Mouse (Mus musculus): ENCODE results near the gene Pxylp1.
"Not testable (repeated sequence)": the region's sequence is repeated elsewhere in the genome, so short reads cannot be mapped to it uniquely, and the experiment has no call there.

Pxylp1 gene

DNA sequence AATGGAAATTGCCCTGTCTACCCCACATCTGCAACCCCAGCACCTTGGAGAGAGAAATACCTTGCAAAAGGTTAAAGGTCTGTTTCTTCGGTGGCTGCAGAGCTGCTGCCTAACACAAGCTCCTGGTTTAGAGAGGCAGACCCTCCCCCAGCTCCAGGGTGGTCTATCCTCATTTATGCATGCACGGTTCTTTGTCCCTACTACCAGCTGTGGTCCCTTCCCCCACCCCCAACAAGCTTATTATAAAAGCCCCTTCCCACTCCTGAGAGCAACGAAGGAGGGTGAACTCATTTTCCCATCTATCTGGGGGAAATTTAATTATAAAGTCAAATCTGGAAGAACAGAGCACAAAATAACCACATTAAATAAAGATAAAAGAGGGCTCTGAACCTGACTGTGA lies at the start of gene Pxylp1:
Gene Pxylp1, minus strand, starts transcription at position 124 of the 400 bp plus-strand sequence.
- DNase-seq = no peak

DNA sequence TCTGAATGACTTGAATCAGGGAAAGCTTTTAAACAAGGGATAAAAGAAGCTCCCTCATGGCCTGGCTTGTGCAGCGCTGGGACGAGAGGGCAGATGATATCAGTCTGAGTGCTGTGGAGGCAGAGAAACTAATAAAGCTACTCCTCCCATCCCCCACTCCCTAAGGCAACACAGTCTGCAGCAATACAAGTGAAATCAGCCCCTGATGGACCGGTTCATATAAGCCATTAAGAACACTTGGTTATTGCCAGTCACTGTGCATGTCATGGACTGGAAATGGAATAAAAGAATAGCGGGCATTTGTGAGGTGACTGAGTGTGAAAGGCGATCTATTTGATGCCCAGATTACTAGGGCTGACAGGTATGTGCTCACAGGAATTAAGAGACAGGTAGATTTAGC lies 46.4 kb upstream of the Pxylp1 start:
- no peak for DNase-seq

DNA sequence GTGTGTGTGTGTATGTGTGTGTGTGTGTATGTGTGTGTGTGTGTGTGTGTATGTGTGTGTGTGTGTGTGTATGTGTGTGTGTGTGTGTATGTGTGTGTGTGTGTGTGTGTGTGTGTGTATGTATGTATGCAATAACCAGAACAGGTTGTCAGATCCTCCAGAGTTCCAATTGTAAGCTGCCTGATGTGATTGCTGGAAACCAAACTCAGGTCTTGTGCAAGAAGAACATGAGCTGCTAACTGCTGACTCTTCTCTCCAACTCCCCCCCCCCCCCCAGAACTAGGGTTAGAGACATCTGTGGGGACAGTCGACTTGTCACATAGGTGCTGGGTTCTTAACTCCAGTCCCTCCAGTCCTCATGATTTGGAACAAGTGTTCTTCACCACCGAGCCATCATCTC lies 44.0 kb upstream of the Pxylp1 start:
- DNase-seq = not testable (repeated sequence)

DNA sequence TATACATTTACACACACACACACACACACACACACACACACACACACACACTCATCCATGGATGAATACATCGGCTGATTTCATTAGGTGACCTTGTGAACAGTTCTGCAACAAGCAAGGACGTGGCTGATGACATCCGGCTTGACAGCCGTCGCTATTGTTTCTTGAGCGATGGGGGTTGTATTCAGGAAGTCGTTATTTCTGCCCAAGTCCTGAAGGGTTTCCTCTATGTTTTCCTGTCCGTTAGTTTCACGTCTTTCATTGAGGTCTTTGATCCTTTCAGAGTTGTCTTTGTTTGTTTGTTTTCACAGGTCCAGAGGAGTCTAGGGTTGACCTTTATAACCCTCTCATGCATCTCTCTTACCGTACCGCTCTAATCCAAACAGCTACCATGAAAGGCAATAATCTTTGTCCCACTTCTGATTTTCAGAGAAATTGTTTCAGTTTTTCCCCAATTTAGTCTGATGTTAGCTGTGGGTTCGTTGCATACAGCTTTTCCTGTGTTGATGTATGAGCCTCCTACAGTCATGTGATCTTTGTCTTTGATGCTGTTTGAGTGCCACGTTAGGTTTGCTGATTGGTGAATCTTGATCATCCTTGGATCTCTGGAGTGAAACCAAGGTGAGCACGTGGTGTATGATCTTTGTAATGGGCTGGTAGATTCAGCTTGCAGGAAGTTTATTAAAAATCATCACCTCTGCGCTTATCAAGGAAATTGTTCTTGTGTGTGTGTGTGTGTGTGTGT lies 43.3 kb upstream of the Pxylp1 start:
- DNase-seq = peak in 1 of 2 experiments; percentile 70

DNA sequence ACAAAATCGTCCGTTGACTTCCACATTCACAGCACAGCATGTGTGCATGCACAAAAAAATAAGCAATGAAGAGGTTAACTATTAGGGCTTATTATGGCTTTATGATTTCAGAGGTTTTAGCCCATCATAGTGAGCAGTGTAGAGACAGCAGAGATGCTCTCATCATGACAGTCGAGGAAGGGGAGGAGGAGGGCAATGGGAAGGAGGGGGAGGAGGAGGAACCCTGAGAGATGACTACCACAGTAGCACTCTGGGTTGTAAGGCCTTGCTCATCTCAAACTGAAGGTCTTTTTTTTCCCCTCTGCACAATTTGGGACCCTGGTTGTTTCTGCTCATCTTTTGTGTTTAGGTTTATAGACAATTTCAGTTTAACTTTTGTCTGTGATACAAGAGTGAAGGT lies 42.3 kb upstream of the Pxylp1 start:
- no peak for DNase-seq

DNA sequence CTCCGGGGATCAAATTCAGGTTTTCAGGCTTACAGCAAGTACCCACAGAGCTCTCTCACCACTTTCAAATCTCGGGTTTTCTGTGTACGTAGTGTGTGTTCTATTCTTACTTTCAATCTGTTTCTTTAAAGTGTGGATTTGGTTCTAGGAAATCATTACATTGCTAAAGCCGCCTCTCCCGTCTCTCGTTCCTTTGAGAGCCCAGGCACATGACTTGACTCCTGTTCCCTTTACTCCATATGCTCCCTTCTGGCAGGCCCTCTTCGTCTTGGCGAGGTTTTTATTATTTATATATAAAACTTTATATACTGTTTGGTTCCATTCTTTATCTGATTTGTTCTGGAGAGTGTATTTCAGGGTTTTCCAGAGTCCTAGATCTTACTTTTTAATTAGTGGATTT lies 40.3 kb upstream of the Pxylp1 start:
- DNase-seq = no peak

DNA sequence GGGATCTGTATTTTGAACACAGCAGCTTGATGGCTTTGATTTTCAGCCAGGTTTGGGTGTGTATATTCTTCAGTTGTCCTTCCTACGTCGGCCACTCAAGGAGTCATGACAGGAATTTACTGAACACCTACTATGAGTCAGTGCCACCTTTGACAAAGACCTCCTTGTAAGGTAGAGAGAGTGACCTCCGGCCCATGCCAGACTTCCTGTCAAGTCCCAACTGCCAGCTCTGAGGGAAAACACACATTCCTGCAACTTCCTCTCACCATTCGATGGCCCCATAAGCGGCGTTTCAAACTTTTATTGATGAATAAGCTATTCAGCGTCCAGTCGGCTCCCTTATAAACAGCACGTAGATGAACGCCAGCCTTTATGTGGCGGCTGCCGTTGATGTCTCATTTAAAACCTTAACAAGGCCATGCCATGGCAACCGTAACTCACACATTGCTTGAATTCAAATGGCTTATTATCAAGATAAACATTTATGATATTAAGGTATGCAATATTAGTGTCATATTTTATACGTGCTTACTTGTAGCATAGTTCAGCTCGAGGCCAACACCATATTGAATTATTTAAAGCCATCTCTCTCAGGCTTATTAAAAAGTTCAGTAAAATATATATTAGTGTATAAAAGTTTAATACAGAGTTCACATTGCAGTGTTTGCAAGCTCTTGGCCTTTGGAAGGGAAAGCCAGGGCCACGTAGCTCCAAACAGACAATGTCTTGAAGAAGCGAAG lies 31.3 kb upstream of the Pxylp1 start:
- no peak for DNase-seq

DNA sequence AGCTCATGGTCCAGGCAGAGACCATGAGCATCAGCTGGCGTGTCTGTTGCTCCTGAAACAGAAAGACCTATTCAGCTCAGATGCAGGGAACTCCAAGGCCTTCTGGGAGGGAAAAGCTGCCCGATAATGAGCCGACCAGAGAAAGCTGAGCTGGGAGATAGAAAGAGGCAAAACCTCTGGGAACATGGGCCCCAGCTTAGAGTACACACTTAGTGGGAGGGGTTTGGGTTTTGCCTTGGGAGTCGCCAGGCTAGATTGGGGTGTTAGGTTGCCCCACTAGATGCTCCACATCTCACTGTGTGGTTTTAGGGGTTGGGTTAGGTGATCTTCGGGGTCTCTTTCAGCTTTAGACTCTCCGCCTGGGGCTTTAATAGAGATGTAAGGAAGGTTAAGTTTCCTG lies 30.6 kb upstream of the Pxylp1 start:
- no peak for DNase-seq

DNA sequence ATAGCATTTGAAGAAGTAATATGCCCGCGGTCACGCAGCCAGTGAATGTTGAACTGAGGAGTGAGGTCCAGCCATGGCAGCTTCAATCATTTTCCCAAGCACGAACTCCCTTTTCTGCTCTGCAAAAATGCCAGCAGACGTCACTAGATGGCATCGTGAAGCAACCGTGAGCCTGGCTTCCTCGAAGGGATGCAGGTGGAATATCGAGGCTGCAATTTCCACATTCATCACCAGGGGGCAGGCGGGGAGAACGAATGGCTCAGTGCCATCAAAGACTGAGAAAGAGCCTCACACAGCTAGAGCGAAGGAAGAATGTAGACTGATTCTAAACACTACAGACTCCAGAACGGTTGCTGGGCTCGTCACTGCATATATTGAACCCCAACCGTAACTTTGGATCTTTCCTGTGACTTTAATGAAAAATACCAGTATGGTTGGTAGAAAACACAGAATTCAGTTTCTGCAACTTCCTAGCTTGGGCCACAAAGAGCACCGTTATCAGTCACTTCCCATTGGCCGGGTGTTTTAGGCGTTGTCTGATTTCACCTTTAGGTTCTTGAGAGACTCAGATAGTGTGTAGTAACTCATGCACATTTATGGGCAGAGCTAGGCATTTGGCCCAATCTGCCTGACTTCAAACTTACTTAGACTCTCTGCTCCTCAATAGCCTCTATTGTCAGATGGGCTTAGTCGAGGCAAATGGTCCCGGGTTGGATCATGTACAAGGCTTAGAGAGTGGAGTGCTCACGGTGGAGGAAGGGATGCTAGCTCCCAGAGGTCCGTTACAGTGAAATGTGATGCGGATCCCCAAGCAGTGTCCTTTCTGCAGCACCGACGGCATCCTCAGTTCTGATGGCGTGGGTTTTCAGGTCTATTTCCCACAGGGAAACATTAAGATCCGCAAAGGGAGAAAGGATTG lies 24.4 kb upstream of the Pxylp1 start:
- peak; percentile 83 to 89 for DNase-seq

DNA sequence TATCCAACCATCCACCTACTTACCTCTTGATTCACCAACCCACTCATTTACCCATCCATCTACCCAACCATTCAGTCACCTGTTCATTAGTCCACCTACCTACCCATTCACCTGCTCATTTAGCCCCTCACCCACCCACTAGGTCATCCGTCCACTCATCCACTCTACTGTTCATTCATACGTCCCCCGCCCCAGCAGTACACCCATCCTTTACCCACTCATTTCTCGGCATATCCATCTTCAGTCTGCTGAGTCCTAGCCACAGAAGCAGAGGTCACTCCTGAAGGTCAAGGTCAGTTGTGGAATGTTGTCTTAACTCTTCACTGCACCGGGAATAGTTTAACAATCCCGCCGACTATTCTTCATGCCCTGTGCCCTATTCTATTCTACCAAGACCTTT lies 23.6 kb upstream of the Pxylp1 start:
- no peak for DNase-seq

DNA sequence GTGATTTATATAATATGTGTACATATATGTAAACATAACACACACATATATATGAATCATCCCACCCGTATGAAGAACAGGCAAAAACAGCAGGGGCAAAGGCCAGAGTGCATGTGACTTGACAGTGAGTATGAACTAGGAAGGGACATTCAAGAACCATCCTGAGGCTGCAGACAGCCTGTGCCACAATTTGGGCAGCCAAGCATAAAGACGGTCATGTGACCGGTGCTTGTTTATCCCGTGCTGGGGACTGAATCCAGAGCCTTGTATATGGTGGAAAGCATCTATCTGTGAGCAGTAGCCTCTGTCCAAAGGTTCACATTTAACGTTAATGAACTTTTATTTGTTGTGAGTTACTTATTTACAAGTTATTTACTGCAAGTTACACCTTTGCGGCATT lies 22.4 kb upstream of the Pxylp1 start:
- no peak for DNase-seq

DNA sequence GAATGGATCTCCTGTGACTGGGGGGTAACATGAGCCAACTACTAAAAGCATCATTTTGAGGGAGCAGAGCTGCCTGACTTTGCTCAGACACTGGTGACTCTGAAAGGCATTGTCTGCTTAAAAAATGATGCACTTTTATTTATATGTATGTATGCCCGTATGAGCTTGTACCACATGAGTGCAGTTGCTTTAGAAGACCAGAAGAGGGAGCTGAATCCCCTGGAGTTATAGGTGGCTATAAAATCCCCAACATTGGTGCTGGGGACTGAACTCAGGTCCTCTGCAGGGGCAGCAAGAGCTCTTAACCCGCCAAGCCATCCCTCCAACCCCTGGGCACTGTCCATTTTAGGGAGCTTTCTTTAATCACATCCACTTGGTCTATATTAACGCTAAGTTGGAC lies 21.5 kb upstream of the Pxylp1 start:
- DNase-seq = no peak

DNA sequence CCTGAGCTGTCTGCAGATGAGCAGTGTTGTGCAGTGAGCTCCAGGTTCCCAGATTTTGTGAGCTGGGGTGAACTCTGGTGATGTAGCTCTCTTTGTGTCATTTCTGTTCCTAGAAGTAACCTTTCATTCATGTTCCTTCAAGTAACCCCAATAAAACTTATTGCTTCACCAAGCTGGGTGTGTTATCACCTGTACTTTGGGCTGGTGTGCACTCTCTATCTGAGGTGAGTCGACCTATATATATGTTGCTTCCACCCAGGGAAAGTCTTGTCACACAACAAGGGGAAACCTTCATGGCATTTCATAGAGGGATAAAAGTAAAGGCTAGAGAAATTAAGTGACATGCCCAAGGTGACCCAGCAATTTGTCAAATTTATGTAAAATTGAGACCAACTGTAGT lies 17.0 kb upstream of the Pxylp1 start:
- no peak for DNase-seq

DNA sequence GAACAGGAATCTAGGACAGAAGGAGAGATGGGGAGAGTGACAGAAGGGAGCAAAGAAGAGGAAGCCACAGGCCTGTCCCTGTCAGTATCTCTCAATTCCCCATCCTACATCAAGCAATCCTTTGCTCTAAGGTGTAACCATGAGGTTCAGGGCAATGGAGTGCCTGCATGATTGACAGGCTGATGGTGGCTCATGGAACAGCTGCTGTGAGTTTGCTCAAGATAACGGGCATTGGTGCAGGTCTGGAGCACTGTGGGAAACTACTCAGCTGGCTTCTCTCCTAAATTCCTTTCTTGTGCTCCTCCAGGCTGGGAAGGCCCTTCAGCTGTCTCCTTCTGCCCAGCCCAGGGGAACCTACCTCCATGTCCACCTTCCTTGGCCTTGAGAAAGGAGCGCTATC lies 16.3 kb upstream of the Pxylp1 start:
- DNase-seq = no peak

DNA sequence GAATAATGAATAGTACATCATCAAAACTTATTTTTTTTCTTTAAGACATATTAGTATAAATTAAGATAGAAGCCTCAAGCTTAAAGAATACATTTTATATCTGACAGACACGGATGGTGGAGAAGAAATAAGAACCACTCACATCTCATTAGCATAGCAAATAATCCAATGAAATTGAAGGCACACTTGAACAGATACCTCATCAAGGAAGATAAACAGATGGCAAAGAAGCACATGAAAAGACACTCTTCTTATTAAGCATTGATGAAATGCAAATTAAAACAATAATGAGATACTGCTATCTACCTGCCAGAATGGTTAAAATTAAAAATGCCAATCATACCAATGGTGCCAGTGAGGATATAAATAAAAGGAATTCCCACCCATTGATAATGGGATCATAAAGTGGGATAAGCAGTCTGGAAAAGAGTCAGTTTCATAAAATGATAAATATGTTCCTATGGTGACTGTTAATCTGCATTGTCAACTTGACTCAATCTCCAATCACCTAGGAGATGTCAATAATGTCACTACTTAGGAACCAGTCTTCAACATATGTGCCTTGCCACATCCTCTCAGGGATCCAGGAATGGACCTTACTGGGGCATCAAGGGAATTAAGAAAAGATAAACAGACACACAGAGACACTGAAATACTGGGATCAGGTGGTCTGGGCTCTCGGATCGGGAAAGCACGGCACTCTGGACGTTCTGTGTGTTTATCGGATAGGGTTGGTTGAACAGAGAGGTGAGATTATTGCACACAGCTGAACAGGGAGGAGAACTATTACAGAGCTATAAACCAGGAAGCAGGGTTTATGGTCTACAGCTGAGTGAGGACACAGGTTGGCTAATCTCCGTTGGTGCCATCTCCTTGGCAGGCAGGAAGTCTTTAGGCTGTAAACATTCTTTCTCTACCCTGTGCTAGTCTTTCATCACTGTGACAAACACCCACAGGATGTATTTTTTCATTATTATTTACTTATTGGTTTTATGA lies 12.2 kb upstream of the Pxylp1 start:
- DNase-seq = no peak

DNA sequence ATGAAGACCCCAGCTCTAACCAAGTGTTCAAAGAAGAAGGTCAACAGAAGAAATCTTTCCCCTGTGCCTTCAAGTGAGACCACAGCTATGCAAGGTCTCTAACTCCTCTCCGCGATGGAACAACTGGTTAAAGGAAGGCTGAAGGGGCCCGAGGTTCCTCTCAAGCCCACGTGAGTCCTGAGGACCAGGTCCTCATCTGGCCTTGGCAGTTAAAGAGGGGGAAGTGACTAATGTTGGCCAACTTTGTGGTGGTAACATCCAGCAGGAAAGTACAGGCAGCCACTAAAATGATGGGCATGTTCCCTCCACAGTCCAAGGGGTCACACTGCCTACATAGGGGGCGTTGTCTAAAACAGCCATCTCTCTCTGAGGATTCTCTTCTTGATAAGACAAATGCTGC lies 7.2 kb upstream of the Pxylp1 start:
- no peak for DNase-seq

DNA sequence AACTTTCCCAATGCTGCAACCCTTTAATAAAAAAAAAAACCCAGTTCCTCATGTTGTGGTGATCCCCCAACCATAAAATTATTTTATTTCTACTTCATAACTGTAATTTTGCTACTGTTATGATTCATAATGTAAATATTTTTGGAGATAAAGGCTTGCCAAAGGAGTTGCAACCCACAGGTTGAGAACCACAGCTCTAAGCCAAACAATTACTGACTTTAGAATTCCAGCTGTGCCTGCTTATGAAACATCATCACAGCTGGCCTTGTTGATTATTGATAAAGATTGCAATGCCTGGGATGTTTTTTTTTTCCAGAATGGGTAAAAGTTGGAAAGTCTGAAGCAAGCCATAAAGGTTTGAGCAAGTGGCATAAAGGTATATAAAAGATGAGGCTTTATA lies 6.5 kb upstream of the Pxylp1 start:
- no peak for DNase-seq

DNA sequence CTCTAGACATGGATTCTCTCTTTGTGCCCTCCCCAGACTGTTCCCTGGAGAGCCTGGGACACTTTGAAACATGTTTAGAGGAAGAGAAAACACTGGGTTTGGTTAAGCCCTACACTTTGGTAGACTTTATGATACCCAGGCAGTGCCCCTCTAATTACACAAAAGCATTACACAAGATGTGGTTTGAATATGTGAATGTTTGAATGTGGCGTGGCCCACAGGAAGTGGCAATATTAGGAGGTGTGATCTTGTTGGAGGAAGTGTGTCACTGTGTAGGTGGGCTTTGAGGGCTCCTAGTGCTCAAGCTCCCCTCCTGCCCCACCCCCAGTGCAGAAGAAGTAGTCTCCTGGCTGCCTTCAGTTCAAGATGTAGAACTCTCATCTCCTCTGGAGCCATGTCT lies 4.2 kb upstream of the Pxylp1 start:
- DNase-seq = no peak

DNA sequence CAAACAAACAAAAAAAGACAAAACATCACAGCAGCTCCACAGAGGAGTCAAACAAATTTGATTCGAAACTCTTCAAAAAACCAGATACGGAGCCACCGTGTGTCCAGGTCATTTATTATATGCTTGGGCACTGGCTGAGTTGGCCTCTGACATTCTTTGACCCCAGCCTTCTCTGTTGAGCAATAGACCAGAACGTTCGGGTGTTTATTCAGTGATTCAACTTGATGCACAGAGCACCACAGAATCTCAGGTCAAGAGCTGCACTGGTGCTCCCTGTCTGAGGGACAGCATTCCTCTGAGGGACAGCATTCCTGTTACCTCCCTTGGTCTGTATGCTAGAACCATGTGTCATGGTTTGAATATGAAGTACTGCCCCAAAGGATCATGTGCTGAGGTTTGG lies 1.1 kb upstream of the Pxylp1 start:
- DNase-seq = no peak

DNA sequence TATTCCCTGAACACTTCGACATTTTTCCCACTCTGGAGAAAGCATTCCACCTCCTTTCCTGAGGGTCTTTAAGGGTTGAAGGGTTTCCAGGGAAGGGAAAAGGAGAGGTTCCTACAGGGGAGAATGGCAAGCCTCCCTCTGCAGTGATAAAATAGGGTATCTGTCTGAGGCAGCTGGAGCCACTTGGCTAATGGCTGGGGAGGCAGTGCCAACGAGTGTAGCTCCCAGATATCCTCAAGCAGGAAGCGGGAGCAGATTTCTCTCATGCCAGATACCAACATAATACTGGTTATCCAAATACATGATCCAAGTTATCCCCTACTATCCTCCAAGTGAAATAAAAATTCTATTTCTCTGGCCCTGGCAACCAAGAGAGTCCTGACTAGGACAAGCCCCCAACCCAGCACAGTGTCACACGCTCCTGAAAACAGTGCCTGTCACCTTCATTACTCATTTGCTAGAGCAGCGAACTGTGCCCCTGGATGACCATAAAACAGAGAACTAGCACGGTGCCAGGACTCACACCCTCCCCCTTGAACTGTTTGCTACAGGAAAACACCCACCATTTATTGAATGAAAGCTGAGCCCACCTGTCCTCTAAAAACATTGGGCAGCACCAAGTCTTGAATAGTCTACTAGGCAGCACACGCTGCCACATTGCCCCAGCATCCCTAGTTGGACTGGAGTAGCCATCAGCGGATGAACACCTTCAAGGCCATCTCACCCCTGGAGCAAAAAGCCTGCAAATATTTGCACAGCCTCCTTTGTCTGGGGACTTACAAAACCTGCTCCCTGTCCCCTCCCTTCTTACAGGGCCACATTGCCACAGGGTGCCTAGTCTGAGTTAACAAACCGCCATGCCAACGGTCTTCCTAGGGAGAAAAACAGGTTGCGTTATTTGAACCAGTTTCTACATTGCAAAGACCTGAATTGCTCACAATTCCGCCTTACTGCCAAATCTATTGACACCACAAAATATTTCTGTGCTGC lies 833 bp downstream of the Pxylp1 start:
- no peak for DNase-seq

DNA sequence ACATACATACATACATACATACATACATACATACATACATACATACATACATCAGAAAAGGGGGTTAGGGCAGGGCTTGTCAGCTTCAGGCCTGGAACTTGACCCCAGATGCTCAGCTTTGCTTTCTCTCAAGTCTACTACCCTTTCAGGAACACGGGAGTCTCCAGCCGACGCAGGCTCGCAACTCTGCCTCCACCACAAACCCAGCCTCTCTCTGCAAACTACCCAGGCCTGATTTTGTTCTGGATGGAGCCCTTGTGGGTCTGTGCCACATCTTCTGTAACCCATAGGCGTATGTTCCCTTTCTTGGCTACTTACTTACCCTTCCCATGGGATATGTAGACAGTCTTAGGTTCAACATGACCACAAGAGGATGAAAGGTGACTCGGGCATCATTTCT lies 1.7 kb downstream of the Pxylp1 start:
- DNase-seq = no peak

All from thymus, adult 18-20 months (tissue).